Mouse (Mus musculus) olfactory bulb, adult 2 months (tissue): Measurements from ENCODE around the gene Ebf3. TPM values are rescaled to one million over a fixed set of nuclear protein-coding genes. Genes with fewer than 3 reads are reported as not detected.

Experiments
- H3K27ac ChIP-seq: fragments of 200-500 bp; 2 replicates; pipeline ENCODE4 v1.5.1; 2012; ENCODE audit warnings: low read depth, low read length; ENCODE audit not compliant: insufficient read depth
- H3K4me1 ChIP-seq: fragments of 200-500 bp; 2 replicates; pipeline ENCODE4 v1.6.1; 2012; ENCODE audit warnings: low read length; ENCODE audit not compliant: control insufficient read depth, insufficient read depth
- H3K4me3 ChIP-seq: fragments of 200-500 bp; 2 replicates; pipeline ENCODE4 v1.5.1; 2012; ENCODE audit warnings: mild to moderate bottlenecking, low read depth, low read length, moderate library complexity; ENCODE audit not compliant: insufficient read depth
- CTCF ChIP-seq: fragments of 200-500 bp; IDR thresholded peaks from 2 replicates; pipeline ENCODE4 v1.5.1; 2012; ENCODE audit warnings: low read depth, mild to moderate bottlenecking, low read length, moderate library complexity; ENCODE audit not compliant: insufficient read depth
- POLR2A ChIP-seq: fragments of 200-500 bp; IDR thresholded peaks from 2 replicates; pipeline ENCODE4 v1.6.1; 2012; ENCODE audit warnings: mild to moderate bottlenecking, low read depth, low read length, moderate library complexity; ENCODE audit not compliant: insufficient read depth
- WGBS: fragments of 180-500 bp; shearing (Covaris S2); methylation state at CpG from one replicate; pipeline ENCODE4 v1.1.7; 2018; 5-methylcytosine and 5-hydroxymethylcytosine counted together
- polyA plus RNA-seq: library from polyadenylated mRNA; stranded (reverse); fragments of >200 nt; gene quantifications from 2 replicates; pipeline ENCODE4 v1.2.4, GENCODE M21; 2012; ENCODE audit warnings: low replicate concordance; ENCODE audit not compliant: missing spikeins, insufficient read depth, insufficient read length

The Ebf3 gene
- polyA plus RNA-seq, 1 experiment, result not detected

- 2% methylated on average over 48 of the region's 48 CpGs for WGBS
- H3K4me1 ChIP-seq, result peaks cover 8% of the 10 kb centered on the region
- no peak overlapping the region for H3K4me3 ChIP-seq
- no peak for TF ChIP-seq POLR2A
- TF ChIP-seq CTCF, result no peak
- no peak overlapping the region for H3K27ac ChIP-seq
Measured at GRCm38 (mm10) chr7:137318924-137319885, 5.0 kb upstream of the Ebf3 start.

GRCm38 (mm10) chr7:137318383-137318775 is 4.1 kb upstream of the Ebf3 start:
- Histone ChIP-seq H3K27ac (no peak overlapping the region), H3K4me1 (peaks cover 17% of the 10 kb centered on the region), H3K4me3 (no peak overlapping the region)
- TF ChIP-seq POLR2A, result no peak
- TF ChIP-seq CTCF, result no peak
- WGBS, result 8% methylated on average over 9 of the region's 9 CpGs

GRCm38 (mm10) chr7:137317659-137318382 is 3.6 kb upstream of the Ebf3 start:
- no peak overlapping the region for H3K4me3 ChIP-seq
- no peak overlapping the region for H3K27ac ChIP-seq
- 4% methylated on average over 24 of the region's 24 CpGs for WGBS
- no peak for TF ChIP-seq POLR2A
- TF ChIP-seq CTCF, result no peak
- H3K4me1 ChIP-seq, result peaks cover 21% of the 10 kb centered on the region

- H3K4me1 ChIP-seq, result peaks cover 17% of the 10 kb centered on the region
- TF ChIP-seq CTCF (no peak), POLR2A (no peak)
- no peak overlapping the region for H3K4me3 ChIP-seq
- H3K27ac ChIP-seq, result no peak overlapping the region
- 2% methylated on average over 39 of the region's 39 CpGs for WGBS
Measured at GRCm38 (mm10) chr7:137316926-137317658, 2.8 kb upstream of the Ebf3 start.

GRCm38 (mm10) chr7:137316181-137316925 is 2.1 kb upstream of the Ebf3 start:
- H3K27ac ChIP-seq, result no peak overlapping the region
- TF ChIP-seq CTCF (no peak), POLR2A (no peak)
- WGBS, result 3% methylated on average over 20 of the region's 20 CpGs
- no peak overlapping the region for H3K4me3 ChIP-seq
- H3K4me1 ChIP-seq, result peaks cover 13% of the 10 kb centered on the region

- 3% methylated on average over 19 of the region's 19 CpGs for WGBS
- TF ChIP-seq CTCF, result no peak
- TF ChIP-seq POLR2A, result no peak
- Histone ChIP-seq H3K4me1 (peaks cover 13% of the 10 kb centered on the region), H3K4me3 (no peak overlapping the region), H3K27ac (no peak overlapping the region)
Measured at GRCm38 (mm10) chr7:137315544-137315940, 1.3 kb upstream of the Ebf3 start.

- no peak for TF ChIP-seq CTCF
- no peak for TF ChIP-seq POLR2A
Measured at GRCm38 (mm10) chr7:137314710-137315543, 682 bp upstream of the Ebf3 start.

More at GRCm38 (mm10) chr7:137314710-137315543, 682 bp upstream of the Ebf3 start:
- 2% methylated on average over 48 of the region's 48 CpGs for WGBS
- no peak overlapping the region for H3K4me3 ChIP-seq
- H3K4me1 ChIP-seq, result peaks cover 13% of the 10 kb centered on the region
- no peak overlapping the region for H3K27ac ChIP-seq
